Mouse (Mus musculus) hematopoietic stem cell, adult 5-6 weeks (primary cell): ENCODE measurements around the gene Eno3. TPM values are rescaled to one million over a fixed set of nuclear protein-coding genes. Genes with fewer than 3 reads are reported as not detected.

Source experiments
- ATAC-seq, 2 experiments: fragments of 125-278 bp in 1 of 2; replicated peaks in 1 of 2; 2 replicates each; pipeline ENCODE4 v1.8.0; 2016 to 2017; ENCODE audit warnings: inconsistent platforms in 2 of 2, mild to moderate bottlenecking in 2 of 2, moderate number of reproducible peaks in 2 of 2, low read depth in 1 of 2, moderate TSS enrichment in 1 of 2; ENCODE audit not compliant: low FRiP score in 2 of 2, poor library complexity in 2 of 2, severe bottlenecking in 2 of 2, insufficient read depth in 1 of 2, low TSS enrichment in 1 of 2
- total RNA-seq: library from RNA; stranded (forward); fragments of 172-1452, 232-1000 nt; gene quantifications from 2 replicates; pipeline ENCODE4 v1.2.3, GENCODE M21; 2017

The Eno3 gene
- total RNA-seq, 1 experiment from 2014 or later: 8.4 TPM

- no peak for ATAC-seq
These were observed 4.1 kb upstream of the Eno3 start for GRCm38 (mm10) chr11:70652884-70653344.

DNA sequence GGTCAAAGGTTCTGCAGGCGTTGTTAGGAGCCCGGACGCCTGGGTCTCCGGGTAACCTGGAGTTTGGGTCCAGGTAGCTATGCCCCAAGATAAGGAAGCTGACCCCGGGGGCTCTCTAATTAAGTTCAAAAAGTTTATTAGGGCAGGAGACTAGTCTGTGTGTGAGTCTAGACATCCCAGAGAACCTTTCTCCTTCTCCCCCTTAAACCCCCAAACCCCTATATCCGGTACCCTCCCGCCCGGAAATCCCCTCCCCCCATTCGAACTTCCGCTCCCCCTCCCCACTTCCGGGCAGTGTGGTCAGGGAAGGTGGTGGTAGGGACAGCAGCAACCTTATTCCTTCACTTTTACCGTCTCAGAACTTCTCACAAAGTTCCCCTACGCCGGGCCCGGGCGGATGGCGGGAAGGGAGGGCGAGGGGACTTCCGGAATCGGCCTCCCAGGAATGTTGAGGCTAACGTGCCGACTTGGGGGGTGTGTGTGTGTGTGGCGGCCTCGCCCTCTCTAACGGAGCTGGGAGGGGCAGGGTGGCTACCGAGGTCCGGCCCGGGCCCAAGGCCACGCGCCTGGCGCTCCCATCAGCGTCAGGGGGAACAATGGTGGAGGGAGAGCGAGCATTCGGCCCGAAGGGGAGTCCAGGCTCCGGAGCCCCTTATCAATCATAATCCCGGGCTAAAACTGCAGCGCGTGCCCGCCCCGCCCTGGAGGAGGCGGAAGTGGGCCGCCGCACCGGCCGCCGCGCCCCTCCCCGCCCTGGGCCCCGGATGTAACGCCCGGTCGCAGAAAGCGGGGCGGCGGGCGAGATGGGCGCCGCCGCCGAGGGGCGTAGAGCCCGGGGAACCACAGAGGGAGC lies 3.4 kb upstream of the Eno3 start:
- ATAC-seq: peak in 1 of 2 experiments; percentile 3; a peak in 1 of 4 replicates

DNA sequence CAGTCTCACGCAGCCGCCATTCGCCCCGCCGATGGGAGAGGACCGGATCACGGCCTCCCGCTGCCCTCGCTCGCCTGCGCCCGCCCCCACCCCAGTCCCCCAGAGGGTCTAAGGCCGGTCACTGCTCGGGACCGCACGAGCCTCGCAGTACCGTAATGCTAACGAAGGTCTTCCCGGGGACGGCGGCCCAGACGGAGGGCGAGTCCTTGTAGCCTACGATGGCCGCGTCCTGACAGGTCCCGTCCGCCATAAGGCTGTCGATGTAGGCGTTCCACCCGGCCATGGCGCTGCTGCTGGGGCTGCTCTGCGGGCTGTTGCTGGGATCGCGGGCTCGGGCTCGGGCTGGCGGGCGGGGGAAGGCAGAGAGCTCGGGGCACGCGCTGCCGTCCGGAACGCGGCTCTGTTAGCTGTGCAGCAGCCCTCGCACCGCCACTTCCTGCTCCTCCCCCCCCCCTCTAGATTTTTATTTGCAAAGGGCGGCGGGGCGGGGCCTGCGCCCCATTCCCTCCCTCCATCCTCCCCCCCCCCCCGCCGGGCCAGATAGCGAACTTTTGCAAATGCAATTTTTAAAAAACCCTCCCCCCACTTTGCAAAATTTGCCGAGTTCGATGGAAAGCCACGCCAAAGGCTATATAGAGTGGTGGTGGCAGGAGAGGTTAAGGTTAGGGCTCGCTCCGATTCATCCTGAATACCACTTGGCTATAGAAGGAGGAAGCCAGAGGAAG lies 2.6 kb upstream of the Eno3 start, which contains the start of gene Pfn1:
Gene Pfn1 (minus strand): TSS at position 447 of the 725 bp plus-strand sequence.
- ATAC-seq: peak; percentile 25 to 39

DNA sequence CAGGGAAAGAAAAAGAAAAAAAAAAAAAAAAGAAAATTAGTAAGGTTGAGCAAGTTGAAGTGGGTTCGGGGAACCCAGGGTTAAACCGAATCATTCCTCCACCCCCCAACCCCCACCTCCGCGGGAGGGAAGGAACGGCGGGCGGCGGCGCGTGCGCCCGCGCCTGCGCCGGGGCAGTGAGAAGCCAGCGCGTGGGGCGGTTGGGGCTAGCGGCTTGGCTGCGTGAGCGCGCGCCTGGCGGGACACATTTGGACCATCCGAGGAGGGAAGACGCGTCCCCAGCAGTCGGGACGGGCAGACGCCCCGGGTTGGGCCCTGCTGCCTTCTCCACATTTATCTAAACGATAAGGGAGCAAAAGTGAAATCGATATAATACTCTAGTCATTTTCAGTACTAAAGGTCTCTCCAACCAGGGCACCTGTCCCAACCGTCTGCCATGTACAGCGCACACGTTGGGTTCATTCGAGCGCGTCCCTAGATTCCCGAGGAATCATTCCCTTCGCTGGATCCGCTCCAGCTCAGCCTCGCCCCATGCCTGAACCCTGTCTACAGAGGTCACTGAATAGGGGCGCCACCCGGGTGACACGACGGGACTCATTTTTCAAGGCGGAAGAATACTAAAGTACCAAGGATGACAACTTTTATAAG lies 2.0 kb upstream of the Eno3 start:
- peak; percentile 18 to 23; a peak in 1 of 4 replicates for ATAC-seq

DNA sequence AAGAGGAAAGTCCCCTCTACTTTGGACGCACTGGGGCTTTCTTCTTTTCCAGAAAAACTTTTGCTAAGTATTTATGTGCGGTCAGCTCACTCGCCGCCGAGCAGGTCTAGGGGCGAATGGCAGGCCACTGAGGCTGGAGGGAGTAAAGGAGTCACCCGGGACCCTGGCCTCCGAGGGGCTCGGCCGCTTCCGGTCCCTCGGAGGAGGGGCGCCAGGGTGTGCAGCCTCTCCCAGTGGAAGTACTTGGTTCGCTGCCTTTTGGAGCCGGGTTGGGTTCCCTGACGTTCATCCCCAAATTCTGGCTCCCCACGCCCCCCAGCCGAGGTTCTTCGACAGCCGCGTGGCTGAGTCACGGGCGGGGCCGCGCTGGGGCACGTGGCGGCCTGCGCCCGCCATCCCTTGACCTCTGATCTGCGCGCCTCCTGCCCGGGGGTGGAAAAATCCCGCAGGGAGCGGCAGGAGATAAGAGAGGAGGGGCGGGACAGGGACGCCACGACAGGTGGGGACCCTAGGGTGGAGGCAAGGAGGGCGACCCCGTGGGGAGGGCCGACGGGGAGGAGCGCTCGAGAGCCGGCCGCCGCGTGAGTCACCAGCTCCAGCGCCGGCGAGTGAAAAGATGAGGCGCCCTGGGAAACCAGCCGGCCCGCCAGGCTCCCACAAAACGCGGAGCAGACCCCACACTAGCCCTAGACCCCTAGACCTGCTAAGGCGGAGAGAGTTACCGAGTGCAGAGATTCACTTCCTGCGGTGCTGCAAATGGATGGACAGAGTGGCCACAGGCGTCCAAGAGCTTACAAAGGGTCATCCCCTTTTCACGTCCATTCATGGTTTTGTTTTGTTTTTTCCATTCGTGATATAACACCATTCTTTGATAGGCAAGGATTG lies 1.2 kb upstream of the Eno3 start:
- ATAC-seq: no peak

- no peak for ATAC-seq
These were observed 510 bp upstream of the Eno3 start for GRCm38 (mm10) chr11:70656456-70656927.

DNA sequence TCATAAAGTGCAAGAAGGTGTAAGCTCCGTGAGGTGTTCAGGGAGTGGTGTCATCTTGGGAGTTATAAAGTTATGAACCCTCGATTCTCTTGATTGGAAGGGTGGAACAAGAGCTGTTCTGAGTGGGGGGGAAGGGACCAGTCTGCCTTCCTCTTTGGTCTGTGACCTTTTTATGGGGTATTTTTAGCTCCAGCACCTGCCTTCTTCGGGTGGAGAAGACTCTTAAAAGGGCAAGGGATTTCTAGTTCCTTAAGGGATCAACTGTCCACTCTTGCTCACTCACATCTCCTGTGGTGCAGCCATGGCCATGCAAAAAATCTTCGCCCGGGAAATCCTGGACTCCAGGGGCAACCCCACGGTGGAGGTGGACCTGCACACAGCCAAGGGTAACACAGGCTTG lies 571 bp downstream of the Eno3 start:
- no peak for ATAC-seq

- no peak for ATAC-seq
These were observed 989 bp downstream of the Eno3 start for GRCm38 (mm10) chr11:70657991-70658390.

DNA sequence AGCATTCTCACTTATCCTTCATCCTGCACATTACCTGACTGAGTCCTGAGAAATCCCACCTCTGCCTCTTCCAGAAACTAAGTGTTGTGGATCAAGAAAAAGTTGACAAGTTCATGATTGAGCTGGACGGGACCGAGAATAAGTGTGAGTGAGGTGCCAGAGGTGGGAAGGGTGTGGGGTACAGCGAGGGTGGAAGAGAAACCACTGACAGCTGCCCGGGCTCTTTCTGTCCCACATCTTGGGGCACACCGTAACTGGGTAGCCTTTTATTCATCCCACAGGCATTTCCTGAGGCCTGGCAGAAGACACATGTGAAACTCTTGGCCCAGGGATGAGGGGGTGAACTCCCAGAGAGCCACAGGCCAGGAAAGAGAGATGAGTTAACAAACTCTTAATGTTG lies 1.5 kb downstream of the Eno3 start:
- no peak for ATAC-seq

GRCm38 (mm10) chr11:70658942-70659341 lies 1.9 kb downstream of the Eno3 start:
- ATAC-seq: no peak

DNA sequence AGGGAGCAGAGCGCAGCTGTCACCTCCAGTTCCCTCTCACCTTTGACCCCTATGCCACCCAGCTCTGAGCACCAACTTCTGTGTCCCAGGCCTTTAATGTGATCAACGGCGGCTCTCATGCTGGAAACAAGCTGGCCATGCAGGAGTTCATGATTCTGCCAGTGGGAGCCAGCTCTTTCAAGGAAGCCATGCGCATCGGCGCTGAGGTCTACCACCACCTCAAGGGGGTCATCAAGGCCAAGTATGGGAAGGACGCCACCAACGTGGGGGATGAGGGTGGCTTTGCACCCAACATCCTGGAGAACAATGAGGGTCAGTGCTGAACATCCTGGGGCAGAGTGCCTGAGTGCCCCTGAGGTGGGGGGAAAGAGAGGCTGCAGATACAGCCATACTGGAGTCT lies 3.6 kb downstream of the Eno3 start:
- ATAC-seq: no peak

GRCm38 (mm10) chr11:70663101-70663500 lies 6.1 kb downstream of the Eno3 start:
- no peak for ATAC-seq

- ATAC-seq: no peak
These were observed 7.0 kb downstream of the Eno3 start for GRCm38 (mm10) chr11:70663957-70664356.

- ATAC-seq: no peak
These were observed 7.7 kb downstream of the Eno3 start for GRCm38 (mm10) chr11:70664741-70665140.

DNA sequence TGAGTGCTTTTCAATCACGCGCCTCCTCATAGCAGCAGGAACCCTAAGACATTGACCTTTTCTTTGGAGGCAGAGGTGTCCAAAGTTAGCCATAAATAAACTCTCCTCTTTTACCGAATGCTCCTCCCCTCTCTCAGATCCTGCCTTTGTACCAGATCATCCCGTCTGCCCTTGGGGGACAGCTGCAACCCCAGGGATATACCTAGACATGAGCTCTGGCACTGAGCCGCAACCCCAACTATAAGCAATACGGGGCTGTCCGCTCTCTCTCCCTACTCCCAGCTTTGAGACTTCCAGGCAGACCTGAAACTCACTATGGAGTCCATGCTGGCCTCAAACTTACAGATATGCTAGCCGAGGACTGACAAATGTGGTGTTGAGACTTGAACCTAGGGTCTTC lies 9.7 kb downstream of the Eno3 start:
- ATAC-seq: no peak

- ATAC-seq: no peak
These were observed 10.5 kb downstream of the Eno3 start for GRCm38 (mm10) chr11:70667271-70668150.
